In genomic region chr5:28037639-28038038, GRCm38 (mm10) we compare ENCODE assay signal across 9 mouse cellular contexts. TPM values are rescaled to one million over a fixed set of nuclear protein-coding genes. Genes with fewer than 3 reads are reported as not detected.
A peak's percentile ranks its signal among the peaks of the same experiment; 100 is the strongest.
DNase-seq lines count a peak whose midpoint lies in the region; ATAC-seq and TF ChIP-seq lines count a peak whose summit lies in the region.
"Had no signal": no experiment of that assay in that cellular context is flagged by ENCODE, and none has a peak within 500 bp of the region (broad histone marks: within the 10 kb centered on the region; RNA-seq: fewer than 3 reads in every experiment).

No protein-coding gene starts in this region.

- no peak for TF ChIP-seq EP300 in stomach, postnatal 0 days (optimal IDR thresholded peaks at IDR 0.05)

- H3K36me3 ChIP-seq in spleen, adult 2 months (ENCODE audit: control insufficient read depth, insufficient read depth, low read length), result no peaks in the 10 kb centered on the region
- H3K36me3 ChIP-seq in stomach, postnatal 0 days (ENCODE audit: control insufficient read depth, insufficient read depth, low read length), result no peaks in the 10 kb centered on the region
- H3K36me3 ChIP-seq: G1E had no signal

- no peaks in the 10 kb centered on the region for H3K27me3 ChIP-seq in spleen, adult 2 months (ENCODE audit: control insufficient read depth, insufficient read depth, low read length)
- no peaks in the 10 kb centered on the region for H3K27me3 ChIP-seq in stomach, postnatal 0 days (ENCODE audit: control insufficient read depth, insufficient read depth, low read length)

- TF ChIP-seq CTCF in spleen, adult 2 months (IDR thresholded peaks at IDR 0.05; ENCODE audit: extremely low read depth, insufficient read depth, insufficient read length, insufficient replicate concordance), result no peak
- no peak for TF ChIP-seq CTCF in stomach, postnatal 0 days (IDR thresholded peaks at IDR 0.05; ENCODE audit: low read depth)

- H3K4me2 ChIP-seq in stomach, postnatal 0 days (replicated peaks; ENCODE audit: low read depth), result peak overlapping the region; percentile 11; the same call in 1 of the 2 replicates

- 0 out of 2 replicates have a peak overlapping the region, but pooled peaks have one; percentile 26 for H3K27ac ChIP-seq in spleen, adult 2 months (ENCODE audit: insufficient read depth, low read length)
- peak overlapping the region; percentile 75 for H3K27ac ChIP-seq in stomach, postnatal 0 days (replicated peaks)

- peak; percentile 24 for DNase-seq in gastrocnemius, postnatal 10 days
- no peak for DNase-seq in gastrocnemius, adult 18-20 months (ENCODE audit: low spot score)
- DNase-seq in spleen, adult 2 months (ENCODE audit: low read depth in 1 of 2, low spot score in 2 of 2), result no peak
- no peak for DNase-seq in spleen, adult 18-20 months
- DNase-seq in heart, postnatal 4 days, result peak; percentile 24
- no peak for DNase-seq in stomach, postnatal 0 days (ENCODE audit: low spot score)
- no peak for DNase-seq in left cerebral cortex, adult 18-20 months (ENCODE audit: low spot score in 2 of 2)

- no peaks in the 10 kb centered on the region for H3K9me3 ChIP-seq in stomach, postnatal 0 days (ENCODE audit: control insufficient read depth, low read length)
- H3K9me3 ChIP-seq: G1E had no signal

- H3K4me1 ChIP-seq in spleen, adult 2 months (ENCODE audit: control insufficient read depth, insufficient read depth, insufficient read length), result no peaks in the 10 kb centered on the region
- H3K4me1 ChIP-seq in stomach, postnatal 0 days (replicated peaks; ENCODE audit: control insufficient read depth, insufficient read depth), result peaks cover 15% of the 10 kb centered on the region

- 13% methylated on average over 5 of the region's 5 CpGs for WGBS in spleen, adult 2 months
- WGBS in stomach, postnatal 0 days, result 21% methylated on average over 5 of the region's 5 CpGs

- TF ChIP-seq POLR2A in spleen, adult 2 months (IDR thresholded peaks at IDR 0.05; ENCODE audit: low read depth, low read length), result no peak

- H3K9ac ChIP-seq in stomach, postnatal 0 days (ENCODE audit: low read length), result no peak overlapping the region

- H3K4me3 ChIP-seq in spleen, adult 2 months (ENCODE audit: extremely low read depth, insufficient read depth, insufficient read length), result no peak overlapping the region
- H3K4me3 ChIP-seq in stomach, postnatal 0 days (ENCODE audit: low read depth, low read length), result no peak overlapping the region

- ATAC-seq in stomach, postnatal 0 days (ENCODE audit: low FRiP score, low TSS enrichment), result no peak; the same call in 1 of the 2 replicates
- ATAC-seq in frontal cortex, adult (ENCODE audit: low TSS enrichment), result no peak

RNA-seq across cellular contexts. Expression of gene Insig1, which starts 33.5 kb away (rescaled TPM):
- 10 to 100 TPM; 20.6 to 21.3 TPM for total RNA-seq in gastrocnemius, postnatal 10 days (2021)
- 10 to 100 TPM in 1 of 2 experiments, 1 to 10 TPM in 1; 8.4 to 11.4 TPM for total RNA-seq in gastrocnemius, adult 18-20 months (2021)
- polyA plus RNA-seq in spleen, adult 2 months (2012; rRNA removed), result 20.6 and 32.8 TPM in 2 replicates
- 10 to 100 TPM; 53.3 to 54.0 TPM for total RNA-seq in heart, postnatal 4 days (2021)
- 62.3 and 67.7 TPM in 2 replicates for polyA plus RNA-seq in stomach, postnatal 0 days (2015; fragmentation: Nextera tagmentation; extraction: Ambion mirVana)
- 100 to 1,000 TPM in 1 of 2 experiments, 10 to 100 TPM in 1; 80.7 to 104 TPM for total RNA-seq in left cerebral cortex, adult 18-20 months (2021)

Comparison
In these comparisons a context has a peak if more than half of its experiments do, and no peak if none do; other contexts are left out.
1. DNase-seq: peak in gastrocnemius, postnatal 10 days (single experiment) and heart, postnatal 4 days (single experiment); none in gastrocnemius, adult 18-20 months (single experiment), spleen, adult 2 months (0 of 2), spleen, adult 18-20 months (0 of 2), stomach, postnatal 0 days (single experiment) and left cerebral cortex, adult 18-20 months (0 of 2).